Comparison of ENCODE assay signal across 8 mouse cellular contexts in the genomic region with DNA sequence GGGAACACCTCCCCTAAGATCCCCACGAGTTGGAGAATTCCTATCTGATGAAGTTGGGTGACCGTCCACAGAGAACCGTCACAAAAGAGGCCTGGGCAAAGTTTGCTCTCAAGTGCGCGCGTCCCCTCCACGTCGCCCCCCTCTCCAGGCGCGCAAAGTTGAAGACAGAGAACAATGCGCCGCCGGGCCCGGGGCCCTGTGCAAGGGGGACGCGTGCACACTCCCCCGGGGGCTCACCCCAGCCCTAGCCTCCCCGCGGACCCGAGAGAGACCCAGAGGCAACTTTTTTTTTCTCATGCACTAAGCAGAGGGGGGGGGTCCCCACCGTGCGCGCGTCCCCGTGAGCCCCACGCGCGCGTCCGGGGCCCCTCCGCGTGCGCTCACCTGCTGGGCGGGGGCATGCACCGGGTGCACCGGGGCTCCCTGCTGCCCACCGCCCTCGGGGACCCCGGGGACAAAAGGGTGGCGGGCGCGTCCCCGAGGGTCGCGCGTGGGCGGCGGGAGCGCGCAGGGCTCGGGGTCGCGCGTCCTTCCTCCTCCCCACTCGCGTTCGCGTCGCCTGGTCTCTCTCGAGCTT. TPM values are rescaled to one million over a fixed set of nuclear protein-coding genes. Genes with fewer than 3 reads are reported as not detected.
DNase-seq lines count a peak whose midpoint lies in the region; ATAC-seq and TF ChIP-seq lines count a peak whose summit lies in the region.

No protein-coding gene starts in this region.

- H3K27ac ChIP-seq in limb, embryonic 11.5 days (replicated peaks; ENCODE audit: low read depth, low read length): peak overlapping the region; percentile 78
- peak overlapping the region; percentile 94 for H3K27ac ChIP-seq in midbrain, postnatal 0 days (ENCODE audit: low read depth, low read length)

- peaks cover 31% of the 10 kb centered on the region for H3K36me3 ChIP-seq in megakaryocyte, embryonic 14.5 days (replicated peaks; ENCODE audit: low read length)
- H3K36me3 ChIP-seq in limb, embryonic 11.5 days (ENCODE audit: control insufficient read depth, insufficient read depth, low read length): peaks cover 24% of the 10 kb centered on the region
- H3K36me3 ChIP-seq in midbrain, postnatal 0 days (ENCODE audit: insufficient read depth, low read length): peaks cover 19% of the 10 kb centered on the region

- DNase-seq in embryo, embryonic 11 days: peak; percentile 81
- peak; percentile 26 to 31 for DNase-seq in heart, postnatal 36 days
- peak; percentile 79 for DNase-seq in limb, embryonic 11.5 days (ENCODE audit: low spot score)
- DNase-seq in midbrain, postnatal 0 days (ENCODE audit: low spot score): peak; percentile 21
- DNase-seq in thymus, postnatal 4 days: peak; percentile 81

- no peaks in the 10 kb centered on the region for H3K9me3 ChIP-seq in megakaryocyte, embryonic 14.5 days
- H3K9me3 ChIP-seq in limb, embryonic 11.5 days (ENCODE audit: control insufficient read depth, low read length): no peaks in the 10 kb centered on the region; the same call in 1 of the 2 replicates
- no peaks in the 10 kb centered on the region for H3K9me3 ChIP-seq in midbrain, postnatal 0 days (ENCODE audit: low read length)

- peak overlapping the region; percentile 96 for H3K4me3 ChIP-seq in megakaryocyte, embryonic 14.5 days (replicated peaks)
- H3K4me3 ChIP-seq in limb, embryonic 11.5 days (ENCODE audit: low read depth, low read length): peak overlapping the region; percentile 76
- H3K4me3 ChIP-seq in midbrain, postnatal 0 days (ENCODE audit: low read depth, low read length): peak overlapping the region; percentile 92

- peaks cover 59% of the 10 kb centered on the region for H3K4me1 ChIP-seq in megakaryocyte, embryonic 14.5 days
- peaks cover 14% of the 10 kb centered on the region; the same call in 1 of the 2 replicates for H3K4me1 ChIP-seq in limb, embryonic 11.5 days (ENCODE audit: control insufficient read depth, insufficient read depth, low read length)
- H3K4me1 ChIP-seq in midbrain, postnatal 0 days (ENCODE audit: insufficient read depth, low read length): peaks cover 11% of the 10 kb centered on the region

- no peaks in the 10 kb centered on the region for H3K27me3 ChIP-seq in megakaryocyte, embryonic 14.5 days (replicated peaks)
- no peaks in the 10 kb centered on the region for H3K27me3 ChIP-seq in limb, embryonic 11.5 days (ENCODE audit: control insufficient read depth, insufficient read depth, low read length)
- no peaks in the 10 kb centered on the region for H3K27me3 ChIP-seq in midbrain, postnatal 0 days (ENCODE audit: insufficient read depth, low read length)

- H3K4me2 ChIP-seq in limb, embryonic 11.5 days (ENCODE audit: low read depth, severe bottlenecking): peak overlapping the region; percentile 90
- H3K4me2 ChIP-seq in midbrain, postnatal 0 days (ENCODE audit: low read depth, low read length, poor library complexity, severe bottlenecking): peak overlapping the region; percentile 82

- no peak for ATAC-seq in megakaryocyte, adult 5-6 weeks (ENCODE audit: poor library complexity, severe bottlenecking)
- no peak for ATAC-seq in limb, embryonic 11.5 days (ENCODE audit: insufficient number of reproducible peaks, low FRiP score, low TSS enrichment, low read depth)
- peak; percentile 3; the same call in 1 of the 2 replicates for ATAC-seq in midbrain, postnatal 0 days (ENCODE audit: low FRiP score)
- ATAC-seq in megakaryocyte-erythroid progenitor cell, adult 5-6 weeks (replicated peaks; ENCODE audit: low FRiP score, low TSS enrichment, poor library complexity, severe bottlenecking): no peak

- no peak for TF ChIP-seq CTCF in midbrain, postnatal 0 days (IDR thresholded peaks at IDR 0.05)

- peak overlapping the region; percentile 99 for H3K9ac ChIP-seq in limb, embryonic 11.5 days (ENCODE audit: low read length)
- peak overlapping the region; percentile 95 for H3K9ac ChIP-seq in midbrain, postnatal 0 days (replicated peaks; ENCODE audit: low read length, poor library complexity, severe bottlenecking)

- intact Hi-C loops in heart, postnatal 36 days (cut with DNase I): loop anchor here (2.0 to 10.0 kb wide), 3 partner anchors 26 to 272 kb away; a partner anchor contains a TSS

- WGBS in limb, embryonic 11.5 days: under 1% methylated on average over 59 of the region's 60 CpGs
- under 1% methylated on average over 36 of the region's 60 CpGs for WGBS in midbrain, postnatal 0 days

RNA-seq across cellular contexts. Expression of a gene that starts 0.4 kb away (rescaled TPM):
- 168 and 304 TPM in 2 replicates for polyA plus RNA-seq in megakaryocyte, embryonic 14.5 days (2012; ENCODE audit: insufficient read depth, low replicate concordance)
- total RNA-seq in megakaryocyte, adult 5-6 weeks (2015): 17.2 and 20.3 TPM in 2 replicates
- total RNA-seq in megakaryocyte, adult 5-6 weeks (2017): 22.4 and 24.2 TPM in 2 replicates
- 10 to 100 TPM; 17.9 to 20.9 TPM for total RNA-seq in heart, postnatal 36 days (2021)
- 232 and 248 TPM in 2 replicates for polyA plus RNA-seq in limb, embryonic 11.5 days (2014; fragmentation: Nextera tagmentation; extraction: Ambion mirVana)
- 69.6 and 91.1 TPM in 2 replicates for total RNA-seq in midbrain, postnatal 0 days (2014; rRNA removed)
- polyA plus RNA-seq in midbrain, postnatal 0 days (2015; fragmentation: Nextera tagmentation; extraction: Ambion mirVana): 24.8 and 25.1 TPM in 2 replicates
- 154 and 175 TPM in 2 replicates for total RNA-seq in megakaryocyte-erythroid progenitor cell, adult 5-6 weeks (2014; fragmentation: Nextera tagmentation)
- total RNA-seq in megakaryocyte-erythroid progenitor cell, adult 5-6 weeks (2017): 57.9 and 99.8 TPM in 2 replicates

RNA-seq across cellular contexts. Expression of a gene that starts 26.4 kb away (rescaled TPM):
- 441 and 1,591 TPM in 2 replicates for polyA plus RNA-seq in megakaryocyte, embryonic 14.5 days (2012; ENCODE audit: insufficient read depth, low replicate concordance)
- total RNA-seq in megakaryocyte, adult 5-6 weeks (2015): 107 and 108 TPM in 2 replicates
- 122 and 129 TPM in 2 replicates for total RNA-seq in megakaryocyte, adult 5-6 weeks (2017)
- 1,000 to 10,000 TPM; 1,920 to 2,020 TPM for total RNA-seq in heart, postnatal 36 days (2021)
- polyA plus RNA-seq in limb, embryonic 11.5 days (2014; fragmentation: Nextera tagmentation; extraction: Ambion mirVana): 527 and 533 TPM in 2 replicates
- total RNA-seq in midbrain, postnatal 0 days (2014; rRNA removed): 295 and 379 TPM in 2 replicates
- polyA plus RNA-seq in midbrain, postnatal 0 days (2015; fragmentation: Nextera tagmentation; extraction: Ambion mirVana): 638 and 795 TPM in 2 replicates
- total RNA-seq in megakaryocyte-erythroid progenitor cell, adult 5-6 weeks (2014; fragmentation: Nextera tagmentation): 485 and 702 TPM in 2 replicates
- 241 and 254 TPM in 2 replicates for total RNA-seq in megakaryocyte-erythroid progenitor cell, adult 5-6 weeks (2017)

RNA-seq across cellular contexts. Expression of a gene that starts 33.7 kb away (rescaled TPM):
- 199 and 247 TPM in 2 replicates for polyA plus RNA-seq in megakaryocyte, embryonic 14.5 days (2012; ENCODE audit: insufficient read depth, low replicate concordance)
- 38.8 and 40.6 TPM in 2 replicates for total RNA-seq in megakaryocyte, adult 5-6 weeks (2015)
- 39.8 and 40.0 TPM in 2 replicates for total RNA-seq in megakaryocyte, adult 5-6 weeks (2017)
- 10 to 100 TPM; 82.1 to 82.2 TPM for total RNA-seq in heart, postnatal 36 days (2021)
- polyA plus RNA-seq in limb, embryonic 11.5 days (2014; fragmentation: Nextera tagmentation; extraction: Ambion mirVana): 302 and 337 TPM in 2 replicates
- 30.4 and 47.0 TPM in 2 replicates for total RNA-seq in midbrain, postnatal 0 days (2014; rRNA removed)
- polyA plus RNA-seq in midbrain, postnatal 0 days (2015; fragmentation: Nextera tagmentation; extraction: Ambion mirVana): 154 and 157 TPM in 2 replicates
- 105 and 113 TPM in 2 replicates for total RNA-seq in megakaryocyte-erythroid progenitor cell, adult 5-6 weeks (2014; fragmentation: Nextera tagmentation)
- total RNA-seq in megakaryocyte-erythroid progenitor cell, adult 5-6 weeks (2017): 80.0 and 93.8 TPM in 2 replicates

RNA-seq across cellular contexts. Expression of a gene that starts 45.6 kb away (rescaled TPM):
- polyA plus RNA-seq in megakaryocyte, embryonic 14.5 days (2012; ENCODE audit: insufficient read depth, low replicate concordance): 17.2 and 29.0 TPM in 2 replicates
- total RNA-seq in megakaryocyte, adult 5-6 weeks (2015): 2.4 and 2.6 TPM in 2 replicates
- 2.6 and 5.0 TPM in 2 replicates for total RNA-seq in megakaryocyte, adult 5-6 weeks (2017)
- 1 to 10 TPM; 8.1 to 8.6 TPM for total RNA-seq in heart, postnatal 36 days (2021)
- 9.8 and 10.4 TPM in 2 replicates for polyA plus RNA-seq in limb, embryonic 11.5 days (2014; fragmentation: Nextera tagmentation; extraction: Ambion mirVana)
- total RNA-seq in midbrain, postnatal 0 days (2014; rRNA removed): 118 and 147 TPM in 2 replicates
- 12.5 and 13.9 TPM in 2 replicates for polyA plus RNA-seq in midbrain, postnatal 0 days (2015; fragmentation: Nextera tagmentation; extraction: Ambion mirVana)
- 8.0 and 9.1 TPM in 2 replicates for total RNA-seq in megakaryocyte-erythroid progenitor cell, adult 5-6 weeks (2014; fragmentation: Nextera tagmentation)
- total RNA-seq in megakaryocyte-erythroid progenitor cell, adult 5-6 weeks (2017): 13.0 and 14.7 TPM in 2 replicates

Comparison
In these comparisons a context has a peak if more than half of its experiments do, and no peak if none do; other contexts are left out.
1. DNase-seq: peak in every context shown above with its lines; median percentile 81 in embryo, embryonic 11 days; 81 in thymus, postnatal 4 days; 79 in limb, embryonic 11.5 days; 28 in heart, postnatal 36 days; 21 in midbrain, postnatal 0 days.